Mouse (Mus musculus): ENCODE results near the gene Stil. TPM values are rescaled to one million over a fixed set of nuclear protein-coding genes. Genes with fewer than 3 reads are reported as not detected.

The Stil gene
- polyA plus RNA-seq, 1 experiment from 2014 or later = 2.6 TPM

- no peak overlapping the region for H3K9ac ChIP-seq
- H3K4me3 ChIP-seq = peak overlapping the region; percentile 18
- ATAC-seq (replicated peaks) = no peak
- H3K36me3 ChIP-seq (replicated peaks) = no peaks in the 10 kb centered on the region
- H3K4me1 ChIP-seq = peaks cover 16% of the 10 kb centered on the region
- no peak overlapping the region for H3K27ac ChIP-seq
- H3K27me3 ChIP-seq (replicated peaks) = peaks cover 63% of the 10 kb centered on the region
- H3K4me2 ChIP-seq = peak overlapping the region; percentile 41
- H3K9me3 ChIP-seq = no peaks in the 10 kb centered on the region
- under 1% methylated on average over 36 of the region's 36 CpGs for WGBS
Observed at GRCm38 (mm10) chr4:115052343-115053005, 52.5 kb downstream of the Stil start.

GRCm38 (mm10) chr4:115055044-115055443, 55.1 kb downstream of the Stil start:
- no peaks in the 10 kb centered on the region for H3K36me3 ChIP-seq (replicated peaks)
- peaks cover 16% of the 10 kb centered on the region for H3K4me1 ChIP-seq
- H3K9me3 ChIP-seq = no peaks in the 10 kb centered on the region
- no peak for ATAC-seq (replicated peaks)
- no peak overlapping the region for H3K4me2 ChIP-seq
- peaks cover 64% of the 10 kb centered on the region for H3K27me3 ChIP-seq (replicated peaks)
- WGBS = 8% methylated on average over 2 of the region's 2 CpGs
- H3K9ac ChIP-seq = no peak overlapping the region
- H3K27ac ChIP-seq = no peak overlapping the region
- no peak overlapping the region for H3K4me3 ChIP-seq

GRCm38 (mm10) chr4:115055691-115056090, 55.7 kb downstream of the Stil start:
- Histone ChIP-seq H3K36me3 (replicated peaks) (no peaks in the 10 kb centered on the region), H3K4me1 (peaks cover 16% of the 10 kb centered on the region), H3K4me3 (peak overlapping the region; percentile 39), H3K27me3 (replicated peaks) (peaks cover 65% of the 10 kb centered on the region), H3K27ac (peak overlapping the region; percentile 89), H3K9me3 (no peaks in the 10 kb centered on the region), H3K4me2 (peak overlapping the region; percentile 53), H3K9ac (no peak overlapping the region)
- 16% methylated on average over 3 of the region's 3 CpGs for WGBS
- no peak for ATAC-seq (replicated peaks)

- WGBS = under 1% methylated on average over 60 of the region's 60 CpGs
- Histone ChIP-seq H3K36me3 (replicated peaks) (no peaks in the 10 kb centered on the region), H3K9ac (peak within 1 kb of the TSS; percentile 34), H3K27me3 (replicated peaks) (peaks cover 63% of the 10 kb centered on the region), H3K4me1 (peaks cover 16% of the 10 kb centered on the region), H3K27ac (peak within 1 kb of the TSS; percentile 89), H3K4me3 (peak within 1 kb of the TSS; percentile 39), H3K9me3 (no peaks in the 10 kb centered on the region), H3K4me2 (peak within 1 kb of the TSS; percentile 53)
- ATAC-seq (replicated peaks) = peak; percentile 74
Observed at GRCm38 (mm10) chr4:115056371-115056920, 56.5 kb downstream of the Stil start, which contains the start of gene Tal1. Gene Tal1, plus strand, starts transcription at chr4:115056426.

GRCm38 (mm10) chr4:115056921-115057673, 57.1 kb downstream of the Stil start:
- peak overlapping the region; percentile 89 for H3K27ac ChIP-seq
- peaks cover 16% of the 10 kb centered on the region for H3K4me1 ChIP-seq
- no peaks in the 10 kb centered on the region for H3K36me3 ChIP-seq (replicated peaks)
- H3K4me3 ChIP-seq = peak overlapping the region; percentile 39
- H3K9ac ChIP-seq = peak overlapping the region; percentile 34
- peaks cover 63% of the 10 kb centered on the region for H3K27me3 ChIP-seq (replicated peaks)
- no peaks in the 10 kb centered on the region for H3K9me3 ChIP-seq
- peak overlapping the region; percentile 53 for H3K4me2 ChIP-seq
- under 1% methylated on average over 47 of the region's 48 CpGs for WGBS
- peak; percentile 82 for ATAC-seq (replicated peaks)

- Histone ChIP-seq H3K4me1 (peaks cover 19% of the 10 kb centered on the region), H3K27me3 (replicated peaks) (peaks cover 64% of the 10 kb centered on the region), H3K9ac (peak overlapping the region; percentile 34), H3K9me3 (no peaks in the 10 kb centered on the region), H3K4me3 (peak overlapping the region; percentile 39), H3K4me2 (peak overlapping the region; percentile 53), H3K27ac (peak overlapping the region; percentile 89), H3K36me3 (replicated peaks) (no peaks in the 10 kb centered on the region)
- peak; percentile 49 for ATAC-seq (replicated peaks)
- under 1% methylated on average over 33 of the region's 33 CpGs for WGBS
Observed at GRCm38 (mm10) chr4:115057674-115058316, 57.8 kb downstream of the Stil start.

GRCm38 (mm10) chr4:115058317-115058761, 58.4 kb downstream of the Stil start:
- Histone ChIP-seq H3K4me1 (peaks cover 23% of the 10 kb centered on the region), H3K9me3 (no peaks in the 10 kb centered on the region), H3K36me3 (replicated peaks) (no peaks in the 10 kb centered on the region), H3K27ac (peak overlapping the region; percentile 89), H3K27me3 (replicated peaks) (peaks cover 64% of the 10 kb centered on the region), H3K4me2 (peak overlapping the region; percentile 53), H3K9ac (peak overlapping the region; percentile 34; the same call in 1 of the 2 replicates), H3K4me3 (peak overlapping the region; percentile 39)
- WGBS = under 1% methylated on average over 20 of the region's 20 CpGs
- no peak for ATAC-seq (replicated peaks)

GRCm38 (mm10) chr4:115058871-115059590, 59.1 kb downstream of the Stil start:
- Histone ChIP-seq H3K4me3 (peak overlapping the region; percentile 39), H3K27ac (peak overlapping the region; percentile 89), H3K27me3 (replicated peaks) (peaks cover 62% of the 10 kb centered on the region), H3K9me3 (no peaks in the 10 kb centered on the region), H3K36me3 (replicated peaks) (no peaks in the 10 kb centered on the region), H3K9ac (peak overlapping the region; percentile 34), H3K4me1 (peaks cover 29% of the 10 kb centered on the region), H3K4me2 (peak overlapping the region; percentile 53)
- under 1% methylated on average over 23 of the region's 23 CpGs for WGBS
- no peak for ATAC-seq (replicated peaks)

GRCm38 (mm10) chr4:115059871-115060270, 59.9 kb downstream of the Stil start:
- peak overlapping the region; percentile 89 for H3K27ac ChIP-seq
- H3K36me3 ChIP-seq (replicated peaks) = no peaks in the 10 kb centered on the region
- H3K4me1 ChIP-seq = peaks cover 29% of the 10 kb centered on the region
- peak overlapping the region; percentile 53 for H3K4me2 ChIP-seq
- no peaks in the 10 kb centered on the region for H3K9me3 ChIP-seq
- WGBS = 7% methylated on average over 12 of the region's 12 CpGs
- no peak for ATAC-seq (replicated peaks)
- H3K4me3 ChIP-seq = peak overlapping the region; percentile 39
- H3K27me3 ChIP-seq (replicated peaks) = peaks cover 61% of the 10 kb centered on the region
- H3K9ac ChIP-seq = 0 out of 2 replicates have a peak overlapping the region, but pooled peaks have one; percentile 4

GRCm38 (mm10) chr4:115060753-115061152, 60.8 kb downstream of the Stil start:
- WGBS = 11% methylated on average over 3 of the region's 3 CpGs
- Histone ChIP-seq H3K4me2 (peak overlapping the region; percentile 53), H3K9ac (no peak overlapping the region), H3K9me3 (no peaks in the 10 kb centered on the region), H3K36me3 (replicated peaks) (no peaks in the 10 kb centered on the region), H3K27me3 (replicated peaks) (peaks cover 61% of the 10 kb centered on the region), H3K27ac (peak overlapping the region; percentile 89; the same call in 1 of the 2 replicates), H3K4me1 (peaks cover 29% of the 10 kb centered on the region), H3K4me3 (peak overlapping the region; percentile 39)
- ATAC-seq (replicated peaks) = no peak

GRCm38 (mm10) chr4:115062540-115062874, 62.5 kb downstream of the Stil start:
- Histone ChIP-seq H3K4me3 (peak overlapping the region; percentile 47), H3K4me2 (peak overlapping the region; percentile 89), H3K27ac (peak overlapping the region; percentile 57), H3K9ac (peak overlapping the region; percentile 41; the same call in 1 of the 2 replicates), H3K4me1 (peaks cover 18% of the 10 kb centered on the region), H3K36me3 (replicated peaks) (no peaks in the 10 kb centered on the region), H3K27me3 (replicated peaks) (peaks cover 61% of the 10 kb centered on the region), H3K9me3 (no peaks in the 10 kb centered on the region)
- 4% methylated on average over 9 of the region's 9 CpGs for WGBS
- peak; percentile 5; the same call in 1 of the 2 replicates for ATAC-seq (replicated peaks)

Measured in midbrain, embryonic 15.5 days (tissue).